Mouse (Mus musculus) spleen, adult 2 months (tissue): ENCODE data around the gene Dlgap4. TPM values are rescaled to one million over a fixed set of nuclear protein-coding genes. Genes with fewer than 3 reads are reported as not detected.

Experiments
- DNase-seq, 2 experiments: peaks; one replicate each; pipeline versions ENCODE4 v3.0.0 to v3.0.0-alpha.2; 2012 to 2021; ENCODE audit warnings: low spot score in 2 of 2, low read depth in 1 of 2
- H3K27ac ChIP-seq: fragments of 200-500 bp; 2 replicates; pipeline ENCODE4 v1.5.1; 2012; ENCODE audit warnings: low read length, inconsistent platforms; ENCODE audit not compliant: insufficient read depth
- H3K27me3 ChIP-seq: fragments of 200-500 bp; 2 replicates; pipeline ENCODE4 v1.6.1; 2012; ENCODE audit warnings: mild to moderate bottlenecking, moderate library complexity, low read length, inconsistent platforms; ENCODE audit not compliant: control insufficient read depth, insufficient read depth
- H3K36me3 ChIP-seq: fragments of 200-500 bp; 2 replicates; pipeline ENCODE4 v1.6.1; 2012; ENCODE audit warnings: mild to moderate bottlenecking, low read length, inconsistent platforms; ENCODE audit not compliant: control insufficient read depth, insufficient read depth
- H3K4me1 ChIP-seq: fragments of 200-500 bp; 2 replicates; pipeline ENCODE4 v1.6.1; 2011; ENCODE audit warnings: inconsistent platforms; ENCODE audit not compliant: control insufficient read depth, insufficient read depth, insufficient read length
- H3K4me3 ChIP-seq: fragments of 200-500 bp; 2 replicates; pipeline ENCODE4 v1.5.1; 2011; ENCODE audit warnings: mild to moderate bottlenecking, inconsistent platforms; ENCODE audit not compliant: insufficient read depth, insufficient read length; ENCODE audit errors: extremely low read depth
- CTCF ChIP-seq: fragments of 200-500 bp; IDR thresholded peaks from 2 replicates; pipeline ENCODE4 v1.5.1; 2011; ENCODE audit warnings: mild to moderate bottlenecking, inconsistent platforms; ENCODE audit not compliant: insufficient read depth, insufficient read length, insufficient replicate concordance; ENCODE audit errors: extremely low read depth
- POLR2A ChIP-seq: fragments of 200-500 bp; IDR thresholded peaks from 2 replicates; pipeline ENCODE4 v1.6.1; 2011; ENCODE audit warnings: low read depth, low read length, inconsistent platforms
- WGBS: fragments of 180-500 bp; shearing (Covaris S2); methylation state at CpG from one replicate; pipeline ENCODE4 v1.1.7; 2018; 5-methylcytosine and 5-hydroxymethylcytosine counted together
- polyA plus RNA-seq: library from polyadenylated mRNA; depleted of rRNA; stranded (reverse); fragments of >200 nt; gene quantifications from 2 replicates; pipeline ENCODE4 v1.2.3, GENCODE M21; 2012

The Dlgap4 gene
- polyA plus RNA-seq, 1 experiment = 61.8 TPM

GRCm38 (mm10) chr2:156736846-156737245, 123.3 kb downstream of the Dlgap4 start:
- DNase-seq = no peak
- Histone ChIP-seq H3K27ac (no peak overlapping the region), H3K4me3 (no peak overlapping the region), H3K4me1 (peaks cover 16% of the 10 kb centered on the region; the same call in 1 of the 2 replicates), H3K36me3 (no peaks in the 10 kb centered on the region), H3K27me3 (no peaks in the 10 kb centered on the region)
- 72% methylated on average over 7 of the region's 7 CpGs for WGBS
- TF ChIP-seq POLR2A (no peak), CTCF (no peak)

GRCm38 (mm10) chr2:156737976-156738375, 124.5 kb downstream of the Dlgap4 start:
- DNase-seq = no peak
- H3K27ac ChIP-seq = no peak overlapping the region
- H3K27me3 ChIP-seq = no peaks in the 10 kb centered on the region
- peaks cover 10% of the 10 kb centered on the region; the same call in 1 of the 2 replicates for H3K4me1 ChIP-seq
- WGBS = 82% methylated on average over 7 of the region's 7 CpGs
- no peaks in the 10 kb centered on the region for H3K36me3 ChIP-seq
- no peak overlapping the region for H3K4me3 ChIP-seq
- TF ChIP-seq POLR2A = no peak
- TF ChIP-seq CTCF = no peak

DNA sequence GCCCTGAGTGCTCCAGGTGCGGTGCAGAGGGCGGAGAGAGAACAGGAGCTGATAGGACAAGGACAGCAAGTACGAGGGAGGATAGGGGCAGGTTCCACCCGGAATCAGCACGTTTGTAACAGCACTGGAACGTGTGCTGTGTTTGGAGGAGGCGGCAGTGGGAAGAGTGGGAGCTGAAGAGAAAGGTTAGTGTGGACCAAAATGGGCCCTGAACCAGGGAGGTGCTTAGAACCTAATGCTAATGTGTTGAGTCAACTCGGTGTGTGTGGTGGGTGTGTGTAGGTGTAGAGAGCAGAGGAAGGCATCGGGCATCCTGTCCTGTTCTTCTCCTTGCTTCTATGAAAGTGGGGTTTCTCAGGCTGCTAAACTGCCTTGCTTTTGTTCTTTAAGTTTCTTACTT, 127.8 kb downstream of the Dlgap4 start:
- 85% methylated on average over 9 of the region's 9 CpGs for WGBS
- no peak for DNase-seq
- Histone ChIP-seq H3K27me3 (no peaks in the 10 kb centered on the region), H3K4me1 (peaks cover 10% of the 10 kb centered on the region; the same call in 1 of the 2 replicates), H3K36me3 (peaks cover 5% of the 10 kb centered on the region), H3K27ac (no peak overlapping the region), H3K4me3 (no peak overlapping the region)
- TF ChIP-seq POLR2A (no peak), CTCF (no peak)

- no peak overlapping the region for H3K4me3 ChIP-seq
- H3K27ac ChIP-seq = no peak overlapping the region
- H3K4me1 ChIP-seq = peaks cover 8% of the 10 kb centered on the region; the same call in 1 of the 2 replicates
- H3K27me3 ChIP-seq = no peaks in the 10 kb centered on the region
- H3K36me3 ChIP-seq = peaks cover 12% of the 10 kb centered on the region
- 82% methylated on average over 4 of the region's 4 CpGs for WGBS
- DNase-seq = no peak
- TF ChIP-seq CTCF (no peak), POLR2A (no peak)
These were observed 128.5 kb downstream of the Dlgap4 start for GRCm38 (mm10) chr2:156741998-156742397.

GRCm38 (mm10) chr2:156743248-156743647, 129.7 kb downstream of the Dlgap4 start:
- H3K27me3 ChIP-seq = no peaks in the 10 kb centered on the region
- H3K36me3 ChIP-seq = peaks cover 20% of the 10 kb centered on the region
- H3K27ac ChIP-seq = no peak overlapping the region
- no peak for TF ChIP-seq POLR2A
- TF ChIP-seq CTCF = no peak
- no peak for DNase-seq
- peaks cover 8% of the 10 kb centered on the region; the same call in 1 of the 2 replicates for H3K4me1 ChIP-seq
- H3K4me3 ChIP-seq = no peak overlapping the region
- 58% methylated on average over 3 of the region's 3 CpGs for WGBS

- Histone ChIP-seq H3K4me3 (no peak overlapping the region), H3K27me3 (no peaks in the 10 kb centered on the region), H3K27ac (no peak overlapping the region), H3K4me1 (peaks cover 8% of the 10 kb centered on the region; the same call in 1 of the 2 replicates), H3K36me3 (peaks cover 28% of the 10 kb centered on the region)
- no peak for DNase-seq
- 91% methylated on average over 5 of the region's 5 CpGs for WGBS
- TF ChIP-seq CTCF (no peak), POLR2A (no peak)
These were observed 130.9 kb downstream of the Dlgap4 start for GRCm38 (mm10) chr2:156744414-156744813.

DNA sequence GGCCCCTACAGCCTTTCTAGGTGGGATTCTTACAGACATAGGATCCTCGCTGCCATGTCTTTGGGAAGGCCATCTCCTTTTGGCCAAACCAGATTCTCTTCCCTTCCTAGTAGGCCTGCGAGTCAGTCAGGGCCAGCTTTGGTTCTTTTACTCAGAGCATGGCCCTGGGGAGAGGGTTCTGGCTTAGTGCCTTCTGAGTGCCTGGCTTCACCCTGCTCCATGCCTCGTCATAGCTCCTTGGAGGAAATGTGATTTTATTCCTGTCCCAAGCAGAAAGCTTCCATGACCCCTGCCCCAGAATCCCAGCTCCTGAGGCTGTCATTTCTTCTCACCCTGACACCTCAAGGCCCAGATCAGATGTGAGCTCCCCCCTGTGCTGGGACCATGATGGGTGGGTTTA, 133.8 kb downstream of the Dlgap4 start:
- Histone ChIP-seq H3K27ac (no peak overlapping the region), H3K4me3 (no peak overlapping the region), H3K27me3 (no peaks in the 10 kb centered on the region), H3K36me3 (peaks cover 42% of the 10 kb centered on the region), H3K4me1 (no peaks in the 10 kb centered on the region)
- no peak for TF ChIP-seq POLR2A
- TF ChIP-seq CTCF = no peak
- DNase-seq = no peak
- 89% methylated on average over 3 of the region's 3 CpGs for WGBS
